Mouse (Mus musculus) midbrain, postnatal 0 days (tissue): ENCODE measurements at regions not wholly inside any gene's neighbourhood (a gene's known extent, or its start where the extent isn't known, plus 50 kb on each side); places are given as distances from the start of the nearest gene placed in this dataset.

Experiments
- ATAC-seq: fragments of 200-750 bp; cut with Nextera tagmentation; 2 replicates; pipeline ENCODE4 v1.8.0; 2017; ENCODE audit warnings: moderate number of reproducible peaks, mild to moderate bottlenecking, moderate TSS enrichment, moderate library complexity; ENCODE audit not compliant: low FRiP score
- DNase-seq: peaks from one replicate; pipeline ENCODE4 v3.0.0-alpha.2; 2015; ENCODE audit warnings: low spot score
- H3K27ac ChIP-seq: fragments of 300-500 bp; sonication (generic); 2 replicates; pipeline ENCODE4 v1.5.1; 2014; ENCODE audit warnings: low read depth, mild to moderate bottlenecking, low read length, mixed read lengths
- H3K27me3 ChIP-seq: fragments of 300-500 bp; sonication (generic); 2 replicates; pipeline ENCODE4 v1.6.1; 2014; ENCODE audit warnings: low read length, control low read depth, mixed read lengths; ENCODE audit not compliant: insufficient read depth
- H3K36me3 ChIP-seq: fragments of 300-500 bp; sonication (generic); 2 replicates; pipeline ENCODE4 v1.6.1; 2014; ENCODE audit warnings: low read length, control low read depth, mixed read lengths; ENCODE audit not compliant: insufficient read depth
- H3K4me1 ChIP-seq: fragments of 300-500 bp; sonication (generic); 2 replicates; pipeline ENCODE4 v1.6.1; 2014; ENCODE audit warnings: mild to moderate bottlenecking, control low read depth, antibody characterized with exemption, low read length, mixed read lengths; ENCODE audit not compliant: insufficient read depth
- H3K4me2 ChIP-seq: fragments of 300-500 bp; sonication (generic); 2 replicates; pipeline ENCODE4 v1.6.1; 2014; ENCODE audit warnings: low read depth, mild to moderate bottlenecking, low read length, mixed read lengths; ENCODE audit not compliant: poor library complexity, severe bottlenecking
- H3K4me3 ChIP-seq: fragments of 300-500 bp; sonication (generic); 2 replicates; pipeline ENCODE4 v1.5.1; 2014; ENCODE audit warnings: low read depth, mild to moderate bottlenecking, low read length, moderate library complexity
- H3K9ac ChIP-seq: fragments of 300-500 bp; sonication (generic); replicated peaks from 2 replicates; pipeline ENCODE4 v1.6.1; 2014; ENCODE audit warnings: mild to moderate bottlenecking, low read length, moderate library complexity, mixed read lengths; ENCODE audit not compliant: poor library complexity, severe bottlenecking
- H3K9me3 ChIP-seq: fragments of 300-500 bp; sonication (generic); 2 replicates; pipeline ENCODE4 v1.6.1; 2016; ENCODE audit warnings: low read length, control low read depth
- CTCF ChIP-seq: IDR thresholded peaks from 2 replicates; pipeline ENCODE4 v1.5.1; 2016; ENCODE audit warnings: antibody characterized with exemption, mild to moderate bottlenecking
- WGBS: fragments of 180-500 bp; shearing (Covaris S2); extraction: QIAGEN DNeasy Blood & Tissue Kit; methylation state at CpG from one replicate; pipeline ENCODE4 v1.1.7; 2014; 5-methylcytosine and 5-hydroxymethylcytosine counted together

- H3K9ac ChIP-seq, result no peak overlapping the region
- no peak overlapping the region for H3K27ac ChIP-seq
- H3K4me2 ChIP-seq, result no peak overlapping the region
- no peak for TF ChIP-seq CTCF
- no peaks in the 10 kb centered on the region for H3K36me3 ChIP-seq
- ATAC-seq (no peak), DNase-seq (no peak)
- H3K4me1 ChIP-seq, result peaks cover 29% of the 10 kb centered on the region
- H3K27me3 ChIP-seq, result no peaks in the 10 kb centered on the region
- 89% methylated on average over 9 of the region's 9 CpGs for WGBS
- no peak overlapping the region for H3K4me3 ChIP-seq
- no peaks in the 10 kb centered on the region for H3K9me3 ChIP-seq
Measured at GRCm38 (mm10) chr8:126669919-126670318, 76.1 kb upstream of the Irf2bp2 start.

DNA sequence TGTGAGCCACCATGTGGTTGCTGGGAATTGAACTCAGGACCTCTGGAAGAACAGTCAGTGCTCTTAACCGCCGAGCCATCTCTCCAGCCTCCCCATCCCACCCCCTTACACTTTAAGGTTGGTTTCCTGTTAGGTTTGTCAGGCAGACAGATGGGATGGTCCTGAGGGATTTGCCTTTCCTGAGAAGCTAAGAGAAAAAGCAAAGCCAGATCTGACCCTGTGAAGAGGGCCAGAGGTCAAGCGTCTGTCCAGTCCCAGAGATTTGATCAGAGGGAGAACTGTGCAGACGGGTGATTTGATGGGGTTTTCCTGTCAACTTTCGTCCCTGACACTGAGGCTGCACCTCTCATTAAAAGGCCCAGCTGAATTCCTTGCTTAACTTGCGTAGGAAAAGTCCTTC, 75.4 kb upstream of the Irf2bp2 start:
- WGBS, result 78% methylated on average over 6 of the region's 6 CpGs
- ATAC-seq (no peak), DNase-seq (no peak)
- H3K36me3 ChIP-seq, result no peaks in the 10 kb centered on the region
- H3K27ac ChIP-seq, result no peak overlapping the region
- no peak for TF ChIP-seq CTCF
- no peak overlapping the region for H3K4me2 ChIP-seq
- peaks cover 30% of the 10 kb centered on the region for H3K4me1 ChIP-seq
- no peaks in the 10 kb centered on the region for H3K27me3 ChIP-seq
- no peak overlapping the region for H3K4me3 ChIP-seq
- H3K9me3 ChIP-seq, result no peaks in the 10 kb centered on the region
- no peak overlapping the region for H3K9ac ChIP-seq

GRCm38 (mm10) chr8:126668657-126669025, 74.9 kb upstream of the Irf2bp2 start:
- Histone ChIP-seq H3K27me3 (no peaks in the 10 kb centered on the region), H3K4me1 (peaks cover 32% of the 10 kb centered on the region), H3K27ac (peak overlapping the region; percentile 93), H3K36me3 (no peaks in the 10 kb centered on the region), H3K9ac (no peak overlapping the region), H3K4me2 (no peak overlapping the region), H3K9me3 (no peaks in the 10 kb centered on the region), H3K4me3 (no peak overlapping the region)
- 65% methylated on average over 5 of the region's 5 CpGs for WGBS
- ATAC-seq (no peak), DNase-seq (no peak)
- TF ChIP-seq CTCF, result no peak

GRCm38 (mm10) chr8:126667721-126668656, 74.2 kb upstream of the Irf2bp2 start:
- DNase-seq (peak; percentile 97), ATAC-seq (peak; percentile 68)
- WGBS, result 40% methylated on average over 16 of the region's 16 CpGs
- no peak overlapping the region for H3K4me2 ChIP-seq
- no peak overlapping the region for H3K4me3 ChIP-seq
- no peaks in the 10 kb centered on the region for H3K27me3 ChIP-seq
- H3K9ac ChIP-seq, result no peak overlapping the region
- H3K36me3 ChIP-seq, result no peaks in the 10 kb centered on the region
- peak overlapping the region; percentile 93 for H3K27ac ChIP-seq
- TF ChIP-seq CTCF, result no peak
- peaks cover 39% of the 10 kb centered on the region for H3K4me1 ChIP-seq
- no peaks in the 10 kb centered on the region for H3K9me3 ChIP-seq

GRCm38 (mm10) chr8:126667086-126667720, 73.4 kb upstream of the Irf2bp2 start:
- TF ChIP-seq CTCF, result no peak
- Histone ChIP-seq H3K4me3 (no peak overlapping the region), H3K27ac (peak overlapping the region; percentile 93), H3K4me1 (peaks cover 45% of the 10 kb centered on the region), H3K9me3 (no peaks in the 10 kb centered on the region), H3K4me2 (peak overlapping the region; percentile 6; the same call in 1 of the 2 replicates), H3K36me3 (no peaks in the 10 kb centered on the region), H3K9ac (0 out of 2 replicates have a peak overlapping the region, but pooled peaks have one; percentile 36), H3K27me3 (no peaks in the 10 kb centered on the region)
- DNase-seq, result peak; percentile 76
- ATAC-seq, result peak; percentile 25; the same call in 1 of the 2 replicates
- whole genome bisulfite sequencing, result 36% methylated on average over 12 of the region's 12 CpGs
